Mouse (Mus musculus) skeletal muscle tissue, adult 2 months (tissue): ENCODE data around the gene Elf2.
A peak's percentile ranks its signal among the peaks of the same experiment; 100 is the strongest.

ENCODE experiments used
- DNase-seq: peaks from one replicate; pipeline ENCODE4 v3.0.0-alpha.2; 2012; ENCODE audit warnings: low read depth, low spot score

Elf2 gene

DNA sequence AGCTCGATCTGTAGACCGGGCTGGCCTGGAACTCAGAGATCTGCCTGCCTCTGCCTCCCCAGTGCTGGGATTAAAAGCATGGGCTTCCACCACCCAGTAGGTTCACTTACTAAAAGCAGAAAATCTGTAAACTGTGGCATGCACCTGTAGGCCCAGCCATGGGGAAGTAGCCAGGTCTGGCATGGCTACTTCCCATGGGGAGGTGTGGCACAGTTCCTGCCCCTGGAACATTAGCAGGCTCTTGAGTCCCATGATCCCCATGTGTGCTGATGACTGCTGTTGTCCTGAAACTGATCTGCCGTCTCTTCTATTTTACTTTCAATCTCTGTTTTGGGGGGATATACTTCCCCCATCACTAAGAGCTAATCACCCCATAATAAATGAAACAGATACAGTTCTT is 127.4 kb downstream of the Elf2 start:
- DNase-seq = no peak

DNA sequence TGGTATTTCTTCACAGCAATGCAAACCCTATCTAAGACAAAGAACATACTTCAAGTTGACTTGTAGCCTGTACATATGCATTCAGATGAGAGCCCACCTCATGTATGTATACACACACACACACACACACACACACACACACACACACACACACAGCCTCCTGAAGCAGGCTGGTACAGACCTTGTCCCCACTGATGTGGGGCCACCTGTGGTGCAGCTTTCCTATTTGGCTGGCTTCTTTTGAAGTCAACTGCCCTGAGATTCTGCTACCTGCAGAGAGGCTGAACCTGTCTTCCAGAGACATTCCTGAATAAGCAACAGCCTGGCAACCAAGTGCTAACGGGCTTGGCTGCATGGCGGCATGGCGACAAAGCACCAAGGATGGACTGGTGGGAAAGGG is 130.0 kb downstream of the Elf2 start:
- no peak for DNase-seq

DNA sequence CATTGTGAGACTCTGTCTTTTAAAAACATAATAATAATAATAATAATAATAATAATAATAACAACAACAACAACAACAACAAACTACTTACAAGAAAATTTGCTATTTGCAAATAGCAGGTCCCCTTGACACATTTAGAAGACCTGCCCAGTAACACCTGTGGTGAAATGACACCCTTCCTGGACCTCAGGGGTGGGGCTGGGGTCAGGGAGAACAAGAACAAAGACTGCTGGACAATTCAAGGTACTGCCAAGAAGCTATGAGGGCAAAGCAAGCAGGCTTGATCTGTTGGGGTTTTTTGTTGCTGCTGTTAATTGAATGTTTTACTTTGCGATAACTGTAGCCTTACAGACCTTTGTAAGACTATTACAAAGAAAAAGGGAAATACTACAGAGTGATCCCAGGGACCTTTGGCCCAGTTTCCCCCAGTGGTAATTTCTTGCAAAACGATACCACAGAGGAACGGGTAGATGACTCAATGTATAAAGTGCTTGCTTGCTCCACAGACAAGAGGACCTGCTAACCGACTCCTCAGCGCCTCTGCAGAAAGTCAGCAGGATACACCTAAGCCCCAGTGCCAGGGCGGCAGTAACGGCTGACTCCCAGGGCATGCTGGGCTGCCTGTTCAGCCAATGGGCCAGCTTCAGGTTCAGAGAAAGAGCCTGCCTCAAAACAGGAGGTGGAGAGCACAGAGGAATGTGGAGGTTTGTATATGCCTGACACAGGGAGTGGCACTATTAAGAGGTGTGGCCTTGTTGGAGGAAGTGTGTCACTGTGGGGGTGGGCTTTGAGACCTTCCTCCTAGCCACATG is 130.8 kb downstream of the Elf2 start:
- DNase-seq = no peak

DNA sequence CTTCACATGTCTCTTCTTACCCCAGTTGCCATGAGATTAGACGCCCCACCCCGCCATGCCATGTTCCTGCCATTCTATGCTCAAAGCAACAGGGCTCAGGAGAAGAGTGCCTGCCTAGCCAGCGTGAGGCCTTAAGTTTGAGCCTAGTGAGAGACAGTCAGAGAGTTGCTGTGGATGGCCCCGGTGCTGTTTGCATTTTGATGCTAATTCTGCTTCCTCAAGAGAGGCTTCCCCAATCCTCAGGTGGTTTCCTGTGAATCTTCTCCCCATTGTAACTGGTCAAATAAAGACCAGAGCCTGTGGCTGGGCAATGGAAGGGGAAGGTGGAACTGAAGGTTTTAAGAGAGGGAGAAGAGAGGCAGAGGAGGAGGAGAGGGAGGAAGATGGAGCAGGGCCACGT is 131.8 kb downstream of the Elf2 start:
- no peak for DNase-seq

DNA sequence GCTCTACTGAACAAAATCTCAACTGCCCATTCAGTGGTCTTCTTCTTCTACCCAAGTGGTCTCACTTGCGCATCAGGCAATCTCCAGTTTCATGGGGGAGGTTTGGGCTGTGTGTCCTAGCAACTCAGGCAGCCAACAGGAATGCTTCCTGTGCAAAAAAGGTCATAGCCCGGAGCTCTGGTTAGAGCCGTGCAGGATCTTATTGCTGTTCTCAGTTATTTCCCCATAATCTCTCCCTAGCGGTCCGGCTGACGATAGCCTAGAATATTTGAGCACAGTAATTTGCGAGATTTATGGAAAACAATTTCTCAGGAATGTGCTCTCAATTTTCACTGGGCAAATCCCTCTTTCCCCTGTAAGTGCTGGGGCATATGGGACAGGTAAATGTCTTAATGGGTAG is 133.9 kb downstream of the Elf2 start:
- DNase-seq = no peak

DNA sequence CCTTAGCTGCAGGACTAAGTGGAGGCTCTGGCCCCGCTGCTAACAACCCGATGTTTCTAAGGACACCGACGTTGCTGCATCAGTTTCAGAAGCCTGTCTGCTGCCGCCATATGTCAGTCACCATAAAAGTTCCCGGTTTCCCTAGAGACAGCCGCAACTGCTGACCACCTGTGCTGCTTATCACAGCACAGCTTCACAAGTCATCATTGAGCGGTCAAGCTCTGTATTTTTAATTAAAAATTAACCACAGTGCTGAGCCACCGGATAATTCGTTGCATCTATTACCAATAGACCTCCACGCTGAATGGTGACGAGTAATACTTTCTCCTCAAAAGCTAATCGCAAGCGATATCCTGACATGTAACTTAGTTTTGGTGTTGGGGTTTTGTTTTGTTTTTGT is 135.6 kb downstream of the Elf2 start:
- no peak for DNase-seq

DNA sequence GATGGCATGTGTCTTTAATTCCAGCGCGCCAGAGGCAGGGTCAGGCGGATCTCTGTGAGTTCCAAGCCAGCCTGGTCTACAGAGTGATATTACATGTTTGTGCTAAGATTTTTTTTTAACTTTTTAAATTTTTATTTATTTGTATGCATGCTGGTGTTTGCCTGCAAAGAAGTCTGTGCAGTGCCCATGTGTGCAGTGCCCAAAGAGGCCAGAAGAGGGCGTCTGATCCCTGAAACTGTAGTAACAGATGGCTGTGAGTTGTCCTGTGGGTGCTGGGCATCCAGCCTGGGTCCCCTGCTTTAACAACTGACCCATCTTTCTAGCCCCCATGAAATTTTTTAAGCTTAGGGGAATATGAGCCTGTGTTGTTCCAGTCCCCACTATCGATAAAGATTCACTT is 136.0 kb downstream of the Elf2 start:
- DNase-seq = no peak

DNA sequence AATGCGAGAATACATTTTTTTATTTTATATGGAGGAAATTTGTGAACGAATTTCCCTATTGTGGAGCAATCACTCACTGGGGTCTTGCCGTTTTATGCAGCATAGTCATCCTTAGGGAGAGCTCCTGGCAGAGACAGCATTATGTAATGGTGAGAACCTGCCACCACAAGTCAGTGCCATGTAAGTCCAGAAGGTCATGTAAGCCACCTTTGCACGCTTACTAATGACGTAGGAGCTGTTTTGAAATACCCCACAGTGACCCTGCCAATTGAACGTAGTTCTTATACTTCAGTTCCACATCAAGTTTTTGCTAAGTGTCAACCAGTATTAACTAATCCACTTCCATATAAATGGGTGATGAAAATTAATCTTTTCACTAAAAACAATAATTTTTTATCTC is 136.6 kb downstream of the Elf2 start:
- peak; percentile 65 for DNase-seq
